Mouse (Mus musculus) neural tube, embryonic 10.5 days (tissue): ENCODE measurements at regions not wholly inside any gene's neighbourhood (a gene's known extent, or its start where the extent isn't known, plus 50 kb on each side); places are given as distances from the start of the nearest gene placed in this dataset.

Experiments
- DNase-seq: peaks from one replicate; pipeline ENCODE4 v3.0.0-alpha.2; 2017; ENCODE audit warnings: low spot score; ENCODE audit errors: extremely low spot score

GRCm38 (mm10) chr16:74609564-74609963 lies 197.9 kb upstream of the Robo2 start:
- no peak for DNase-seq

GRCm38 (mm10) chr16:74598361-74598760 lies 186.7 kb upstream of the Robo2 start:
- DNase-seq, result no peak

GRCm38 (mm10) chr16:74597735-74598340 lies 186.2 kb upstream of the Robo2 start:
- DNase-seq, result no peak

GRCm38 (mm10) chr16:74591896-74592295 lies 180.3 kb upstream of the Robo2 start:
- no peak for DNase-seq

- DNase-seq, result no peak
Observed at GRCm38 (mm10) chr16:74582645-74583423, 171.2 kb upstream of the Robo2 start.

- DNase-seq, result no peak
Observed at GRCm38 (mm10) chr16:74548374-74548773, 136.7 kb upstream of the Robo2 start.

- no peak for DNase-seq
Observed at GRCm38 (mm10) chr16:74530531-74530930, 118.9 kb upstream of the Robo2 start.

GRCm38 (mm10) chr16:74528245-74528644 lies 116.6 kb upstream of the Robo2 start:
- DNase-seq, result no peak

- no peak for DNase-seq
Observed at GRCm38 (mm10) chr16:74526521-74526920, 114.9 kb upstream of the Robo2 start.

- DNase-seq, result no peak
Observed at GRCm38 (mm10) chr16:74520501-74520900, 108.9 kb upstream of the Robo2 start.

GRCm38 (mm10) chr16:74517888-74518287 lies 106.3 kb upstream of the Robo2 start:
- no peak for DNase-seq

- DNase-seq, result no peak
Observed at GRCm38 (mm10) chr16:74517374-74517773, 105.7 kb upstream of the Robo2 start.

- DNase-seq, result no peak
Observed at GRCm38 (mm10) chr16:74514481-74514880, 102.9 kb upstream of the Robo2 start.

GRCm38 (mm10) chr16:74510383-74510782 lies 98.8 kb upstream of the Robo2 start:
- DNase-seq, result no peak

GRCm38 (mm10) chr16:74509489-74509888 lies 97.9 kb upstream of the Robo2 start:
- DNase-seq, result no peak

GRCm38 (mm10) chr16:74506719-74507118 lies 95.1 kb upstream of the Robo2 start:
- DNase-seq, result no peak

GRCm38 (mm10) chr16:74506173-74506709 lies 94.6 kb upstream of the Robo2 start:
- no peak for DNase-seq

GRCm38 (mm10) chr16:74504426-74504825 lies 92.8 kb upstream of the Robo2 start:
- DNase-seq, result no peak

GRCm38 (mm10) chr16:74500687-74501086 lies 89.1 kb upstream of the Robo2 start:
- DNase-seq, result no peak

- DNase-seq, result no peak
Observed at GRCm38 (mm10) chr16:74467745-74468420, 56.3 kb upstream of the Robo2 start.

GRCm38 (mm10) chr16:74467159-74467558 lies 55.5 kb upstream of the Robo2 start:
- no peak for DNase-seq

GRCm38 (mm10) chr16:74464835-74465234 lies 53.2 kb upstream of the Robo2 start:
- DNase-seq, result no peak
